Mouse (Mus musculus) brain, embryonic 18.5 days (tissue): ENCODE results near the gene Lrrc72.

ENCODE experiments used
- DNase-seq: peaks from one replicate; pipeline ENCODE4 v3.0.0-alpha.2; 2012; ENCODE audit warnings: low read depth, low spot score

The Lrrc72 gene

GRCm38 (mm10) chr12:36190343-36190742, 62.9 kb downstream of the Lrrc72 start:
- DNase-seq = no peak

- no peak for DNase-seq
Measured at GRCm38 (mm10) chr12:36189610-36190009, 63.6 kb downstream of the Lrrc72 start.

- no peak for DNase-seq
Measured at GRCm38 (mm10) chr12:36187081-36187480, 66.1 kb downstream of the Lrrc72 start.

- no peak for DNase-seq
Measured at GRCm38 (mm10) chr12:36182570-36182969, 70.6 kb downstream of the Lrrc72 start.

- DNase-seq = no peak
Measured at GRCm38 (mm10) chr12:36177227-36177626, 76.0 kb downstream of the Lrrc72 start.

- no peak for DNase-seq
Measured at GRCm38 (mm10) chr12:36165299-36165698, 87.9 kb downstream of the Lrrc72 start.

- no peak for DNase-seq
Measured at GRCm38 (mm10) chr12:36164126-36164791, 88.9 kb downstream of the Lrrc72 start.
